Mouse (Mus musculus) forebrain, embryonic 16.5 days (tissue): ENCODE results near the gene Gp5. TPM values are rescaled to one million over a fixed set of nuclear protein-coding genes. Genes with fewer than 3 reads are reported as not detected.
A peak's percentile ranks its signal among the peaks of the same experiment; 100 is the strongest.
"Not testable (repeated sequence)": the region's sequence is repeated elsewhere in the genome, so short reads cannot be mapped to it uniquely, and the experiment has no call there.

ENCODE experiments used
- ATAC-seq: fragments of 200-750 bp; cut with Nextera tagmentation; 2 replicates; pipeline ENCODE4 v1.8.0; 2017; ENCODE audit warnings: mild to moderate bottlenecking, moderate library complexity
- H3K27ac ChIP-seq: fragments of 300-500 bp; sonication (generic); 2 replicates; pipeline ENCODE4 v1.5.1; 2014; ENCODE audit warnings: low read length, control low read depth
- H3K27me3 ChIP-seq: fragments of 300-500 bp; sonication (generic); replicated peaks from 2 replicates; pipeline ENCODE4 v1.6.1; 2014; ENCODE audit warnings: low read length; ENCODE audit not compliant: control insufficient read depth, insufficient read depth
- H3K36me3 ChIP-seq: fragments of 300-500 bp; sonication (generic); 2 replicates; pipeline ENCODE4 v1.6.1; 2014; ENCODE audit not compliant: control insufficient read depth, insufficient read depth
- H3K4me1 ChIP-seq: fragments of 300-500 bp; sonication (generic); replicated peaks from 2 replicates; pipeline ENCODE4 v1.6.1; 2014; ENCODE audit warnings: low read length; ENCODE audit not compliant: control insufficient read depth, insufficient read depth
- H3K4me2 ChIP-seq: fragments of 300-500 bp; sonication (generic); 2 replicates; pipeline ENCODE4 v1.6.1; 2014; ENCODE audit warnings: mild to moderate bottlenecking, low read length, control low read depth
- H3K4me3 ChIP-seq: fragments of 300-500 bp; sonication (generic); replicated peaks from 2 replicates; pipeline ENCODE4 v1.5.1; 2014; ENCODE audit warnings: mild to moderate bottlenecking, low read length, control low read depth
- H3K9ac ChIP-seq: fragments of 300-500 bp; sonication (generic); replicated peaks from 2 replicates; pipeline ENCODE4 v1.6.1; 2014; ENCODE audit warnings: low read depth, low read length, control low read depth
- H3K9me3 ChIP-seq: fragments of 300-500 bp; sonication (generic); 2 replicates; pipeline ENCODE4 v1.6.1; 2016; ENCODE audit warnings: low read length; ENCODE audit not compliant: control insufficient read depth
- WGBS: fragments of 180-500 bp; shearing (Covaris S2); extraction: QIAGEN DNeasy Blood & Tissue Kit; methylation state at CpG from one replicate; pipeline ENCODE4 v1.1.7; 2014; 5-methylcytosine and 5-hydroxymethylcytosine counted together
- polyA plus RNA-seq: library from polyadenylated mRNA; unstranded; fragments of >200 nt; fragmentation: Nextera tagmentation; extraction: Ambion mirVana; gene quantifications from 2 replicates; pipeline ENCODE4 v1.2.1, GENCODE M21; 2015

The Gp5 gene
- polyA plus RNA-seq = 0.21 and 0.28 TPM in 2 replicates

DNA sequence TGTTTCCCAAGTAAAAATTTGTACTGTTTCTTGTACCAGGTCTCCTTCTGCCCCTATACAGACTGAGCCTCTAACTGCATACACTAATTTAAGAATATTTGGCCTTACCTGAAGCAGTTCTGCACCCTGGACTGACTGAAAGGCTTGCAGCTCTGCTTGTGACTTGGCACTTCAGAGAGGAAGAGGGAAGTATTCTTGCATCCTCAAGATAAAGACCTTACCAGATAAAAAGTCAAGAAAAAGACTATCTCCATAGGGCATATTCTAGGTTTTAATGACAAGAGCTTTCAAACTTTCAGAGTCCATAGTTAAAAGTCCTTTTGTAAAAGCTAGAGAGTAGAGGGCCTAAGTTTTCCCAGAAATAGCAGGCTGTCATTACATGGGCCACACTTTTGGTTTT, at the start of gene Gp5:
Gene Gp5 (minus strand): TSS at position 133 of the 400 bp plus-strand sequence.
- Histone ChIP-seq H3K4me3 (peak within 1 kb of the TSS; percentile 72), H3K9ac (peak within 1 kb of the TSS; percentile 41), H3K36me3 (no peaks in the 10 kb centered on the region), H3K4me1 (peaks cover 18% of the 10 kb centered on the region), H3K9me3 (no peaks in the 10 kb centered on the region), H3K27me3 (peaks cover 38% of the 10 kb centered on the region), H3K4me2 (peak within 1 kb of the TSS; percentile 98), H3K27ac (no peak within 1 kb of the TSS)
- no peak for ATAC-seq

DNA sequence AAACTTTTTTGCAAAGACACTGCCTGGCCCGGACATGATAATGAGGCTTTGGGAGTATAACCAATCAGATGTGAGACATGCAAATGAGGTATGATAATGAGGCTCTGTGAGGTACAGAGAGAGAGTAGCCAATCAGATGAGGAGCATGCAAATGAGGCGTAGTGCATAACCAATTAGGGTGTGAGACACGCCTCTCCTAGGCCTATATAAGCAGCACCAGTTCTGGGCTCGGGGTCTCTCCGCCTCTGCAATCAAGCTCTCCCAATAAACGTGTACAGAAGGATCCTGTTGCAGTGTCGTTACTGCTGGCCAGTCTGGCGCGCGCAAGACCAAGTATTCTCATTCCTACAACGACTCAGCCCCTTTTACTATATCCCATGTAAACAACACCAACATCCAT, 42.9 kb upstream of the Gp5 start:
- H3K9ac ChIP-seq, H3K36me3 ChIP-seq, H3K27ac ChIP-seq, H3K4me1 ChIP-seq, H3K27me3 ChIP-seq, H3K4me3 ChIP-seq, ATAC-seq, H3K4me2 ChIP-seq, H3K9me3 ChIP-seq: not testable (repeated sequence)
- 96% methylated on average over 11 of the region's 11 CpGs for WGBS

DNA sequence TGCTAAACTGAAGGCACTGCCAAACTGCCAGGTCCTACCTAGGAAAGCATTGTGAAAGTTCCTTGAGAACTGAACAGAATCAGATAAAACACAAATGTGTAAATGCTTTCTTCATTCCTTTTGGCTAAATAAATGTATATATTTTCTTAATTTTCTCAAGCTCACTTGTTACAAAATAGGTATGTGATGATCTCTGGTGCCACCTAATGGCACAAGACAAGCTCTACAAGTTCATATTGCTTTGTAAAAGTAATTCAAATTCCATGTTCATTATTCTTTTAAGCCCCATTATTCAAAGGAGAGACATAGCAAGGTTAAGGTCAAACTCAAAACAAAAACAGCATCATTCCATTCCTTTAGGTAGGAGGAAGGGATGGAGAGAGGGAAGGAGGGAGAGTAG, 3.7 kb upstream of the Gp5 start:
- Histone ChIP-seq H3K9ac (no peak overlapping the region), H3K9me3 (no peaks in the 10 kb centered on the region), H3K27ac (no peak overlapping the region), H3K4me3 (no peak overlapping the region), H3K36me3 (no peaks in the 10 kb centered on the region), H3K4me2 (no peak overlapping the region), H3K4me1 (peaks cover 5% of the 10 kb centered on the region), H3K27me3 (peaks cover 18% of the 10 kb centered on the region)
- no peak for ATAC-seq

DNA sequence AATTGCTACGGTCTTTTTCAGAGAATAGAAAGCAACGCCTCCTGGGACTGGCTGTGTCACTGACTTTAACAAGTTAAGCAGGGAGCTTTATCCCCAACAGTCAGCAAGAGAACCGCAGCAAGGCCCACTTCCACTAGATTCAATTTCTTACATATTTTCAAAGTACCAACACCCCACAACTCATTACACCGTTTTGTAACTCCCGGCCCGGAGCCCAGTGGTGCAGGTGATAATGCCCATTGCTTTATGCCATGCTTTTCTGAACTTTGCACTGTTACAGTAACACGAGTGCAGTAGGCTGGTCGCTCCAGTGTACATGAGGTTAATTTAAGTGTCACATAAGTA, 436 bp downstream of the Gp5 start:
- H3K9ac ChIP-seq = no peak overlapping the region
- WGBS = 56% methylated on average over 8 of the region's 8 CpGs
- no peak overlapping the region for H3K4me2 ChIP-seq
- H3K27me3 ChIP-seq = peaks cover 38% of the 10 kb centered on the region
- no peaks in the 10 kb centered on the region for H3K9me3 ChIP-seq
- H3K27ac ChIP-seq = no peak overlapping the region
- no peak for ATAC-seq
- H3K36me3 ChIP-seq = no peaks in the 10 kb centered on the region
- no peak overlapping the region for H3K4me3 ChIP-seq
- peaks cover 18% of the 10 kb centered on the region for H3K4me1 ChIP-seq

DNA sequence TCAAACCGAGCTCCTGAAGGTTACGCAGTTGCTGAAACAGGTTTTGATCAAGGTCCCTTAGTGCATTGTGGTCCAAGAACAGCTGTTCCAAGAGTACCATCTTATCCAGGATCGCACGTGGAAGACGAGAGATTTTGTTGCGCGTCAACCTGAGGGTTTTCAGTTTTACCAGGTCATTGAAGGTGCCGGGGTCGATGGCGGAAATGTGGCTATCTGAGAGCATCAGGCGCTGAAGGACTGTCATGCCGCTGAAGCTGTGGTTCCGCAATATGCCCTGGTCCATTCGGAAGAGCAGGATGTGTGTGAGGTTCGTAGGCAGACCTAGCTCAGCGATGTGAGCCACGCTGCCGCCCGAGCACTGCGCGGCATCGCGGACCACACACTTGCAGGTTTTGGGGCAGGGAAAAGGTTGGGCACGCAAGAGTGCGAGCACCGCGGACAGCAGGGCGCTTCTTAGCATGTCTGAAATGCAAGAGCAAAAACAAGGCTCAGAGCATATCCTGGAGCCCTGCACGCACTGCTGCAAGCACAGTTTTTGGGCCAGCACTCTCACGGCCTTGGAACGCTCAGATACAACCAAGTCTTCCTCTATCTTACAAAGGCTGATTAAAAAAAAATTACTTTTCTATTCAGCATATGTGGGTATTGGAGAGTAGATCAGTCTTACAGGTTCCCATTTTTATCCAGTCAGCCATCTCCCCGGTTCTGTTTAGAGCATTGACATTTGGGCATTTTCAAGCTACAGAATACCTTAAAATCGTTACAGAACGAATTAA, 996 bp downstream of the Gp5 start:
- peaks cover 38% of the 10 kb centered on the region for H3K27me3 ChIP-seq
- no peak for ATAC-seq

DNA sequence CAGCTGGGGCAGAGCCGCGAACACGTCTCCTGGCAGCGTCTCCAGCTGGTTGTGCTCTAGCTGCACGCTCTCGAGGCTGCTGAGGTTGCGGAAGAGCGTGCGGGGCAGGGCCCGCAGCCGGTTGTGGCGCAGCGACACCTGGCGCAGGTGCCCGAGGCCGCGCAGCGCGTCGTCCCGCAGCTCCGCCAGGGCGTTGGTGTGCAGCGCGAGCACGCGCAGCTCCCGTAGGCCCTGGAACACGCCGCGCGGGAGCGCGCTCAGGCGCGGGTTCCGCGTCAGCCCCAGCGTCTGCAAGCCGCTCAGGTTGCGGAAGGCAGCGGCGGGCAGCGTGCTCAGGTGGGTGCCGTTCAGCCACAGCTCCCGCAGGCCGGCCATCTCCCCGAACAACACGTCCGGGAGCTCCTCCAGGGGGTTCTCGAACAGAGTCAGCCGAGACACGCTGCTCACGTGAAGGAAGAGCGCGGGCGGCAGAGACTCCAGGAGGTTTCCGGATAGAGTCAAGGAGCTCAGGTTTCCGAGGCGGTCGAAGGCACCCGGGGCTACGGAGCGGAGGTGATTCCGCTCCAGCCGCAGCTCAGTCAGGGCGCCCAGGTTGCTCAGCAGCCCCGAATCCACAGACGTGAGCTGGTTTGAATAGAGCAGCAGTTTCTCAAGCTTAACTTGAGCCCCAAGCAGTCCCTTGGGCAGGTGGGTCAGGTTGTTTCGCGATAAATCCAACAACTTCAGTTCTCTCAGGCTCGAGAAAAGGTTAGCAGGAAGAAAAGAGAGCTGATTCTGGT, 1.8 kb downstream of the Gp5 start:
- no peaks in the 10 kb centered on the region for H3K9me3 ChIP-seq
- H3K36me3 ChIP-seq = no peaks in the 10 kb centered on the region
- H3K4me2 ChIP-seq = peak overlapping the region; percentile 98
- ATAC-seq = peak; percentile 80
- peaks cover 38% of the 10 kb centered on the region for H3K27me3 ChIP-seq
- peak overlapping the region; percentile 72 for H3K4me3 ChIP-seq
- H3K4me1 ChIP-seq = peaks cover 18% of the 10 kb centered on the region
- peak overlapping the region; percentile 71 for H3K9ac ChIP-seq
- WGBS = under 1% methylated on average over 72 of the region's 72 CpGs
- no peak overlapping the region for H3K27ac ChIP-seq

More for the DNA sequence above, 996 bp downstream of the Gp5 start:
- H3K9me3 ChIP-seq = no peaks in the 10 kb centered on the region
- H3K9ac ChIP-seq = peak overlapping the region; percentile 71
- H3K27ac ChIP-seq = no peak overlapping the region
- WGBS = 4% methylated on average over 34 of the region's 34 CpGs
- H3K4me2 ChIP-seq = peak overlapping the region; percentile 98
- H3K36me3 ChIP-seq = no peaks in the 10 kb centered on the region
- H3K4me3 ChIP-seq = peak overlapping the region; percentile 72
- H3K4me1 ChIP-seq = peaks cover 18% of the 10 kb centered on the region

DNA sequence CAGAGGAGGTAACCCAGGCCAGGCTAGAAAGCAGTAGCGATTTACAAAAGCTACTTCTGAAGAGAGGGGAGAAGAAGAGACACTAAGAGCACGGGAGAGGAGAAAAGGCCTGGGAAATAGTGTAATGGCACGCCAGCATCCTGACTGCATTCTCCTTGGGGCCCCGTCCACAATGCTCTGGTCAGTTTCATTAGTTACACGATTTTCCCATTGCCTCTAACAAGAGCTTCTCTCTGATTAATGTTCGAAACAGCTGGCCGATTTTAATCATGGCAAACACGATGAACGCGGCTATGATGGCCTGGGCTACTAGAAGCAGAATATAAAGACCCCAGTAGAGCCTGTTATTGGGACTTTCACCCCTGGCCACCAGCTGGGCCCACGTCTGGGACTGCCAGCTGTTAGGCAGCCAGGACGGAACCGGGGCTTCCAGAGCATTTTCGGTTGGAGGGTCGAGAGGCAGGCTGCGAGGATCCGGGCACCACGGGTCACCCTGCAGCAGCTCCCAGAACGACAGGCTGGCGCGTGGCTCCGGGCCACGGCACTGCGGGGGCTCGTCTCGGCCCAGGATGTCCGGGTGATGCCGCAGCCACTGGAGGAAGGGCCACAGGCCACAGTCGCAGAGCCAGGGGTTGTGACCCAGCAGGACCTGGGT, 2.5 kb downstream of the Gp5 start:
- H3K36me3 ChIP-seq = no peaks in the 10 kb centered on the region
- peaks cover 18% of the 10 kb centered on the region for H3K4me1 ChIP-seq
- 15% methylated on average over 29 of the region's 29 CpGs for WGBS
- ATAC-seq = peak; percentile 39
- no peak overlapping the region for H3K27ac ChIP-seq
- H3K27me3 ChIP-seq = peaks cover 38% of the 10 kb centered on the region
- H3K9ac ChIP-seq = peak overlapping the region; percentile 71
- peak overlapping the region; percentile 98 for H3K4me2 ChIP-seq
- no peaks in the 10 kb centered on the region for H3K9me3 ChIP-seq
- H3K4me3 ChIP-seq = peak overlapping the region; percentile 72

DNA sequence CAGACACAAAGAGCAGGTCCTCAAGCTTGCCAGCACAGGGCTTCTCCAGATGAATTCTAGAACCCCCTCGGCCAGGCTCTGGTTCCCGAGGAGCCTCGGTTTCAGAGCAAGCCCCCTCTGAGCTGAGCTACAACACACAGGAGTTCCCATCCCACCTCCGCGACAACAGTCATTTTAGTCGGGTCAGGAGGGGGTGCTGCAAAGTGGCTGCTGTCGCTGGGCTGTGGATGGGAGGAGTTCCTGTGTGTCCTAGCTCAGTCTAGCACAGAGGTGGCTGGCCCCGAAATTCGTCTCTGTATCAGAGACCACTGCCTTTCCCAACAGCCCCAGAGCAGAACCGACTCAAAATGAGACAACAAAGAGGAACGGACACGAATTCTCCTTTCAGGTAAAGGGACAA, 3.3 kb downstream of the Gp5 start:
- H3K4me1 ChIP-seq = peaks cover 18% of the 10 kb centered on the region
- ATAC-seq = no peak
- no peak overlapping the region for H3K4me2 ChIP-seq
- H3K9ac ChIP-seq = no peak overlapping the region
- H3K27ac ChIP-seq = no peak overlapping the region
- 52% methylated on average over 12 of the region's 12 CpGs for WGBS
- no peaks in the 10 kb centered on the region for H3K36me3 ChIP-seq
- H3K27me3 ChIP-seq = peaks cover 38% of the 10 kb centered on the region
- no peak overlapping the region for H3K4me3 ChIP-seq
- H3K9me3 ChIP-seq = no peaks in the 10 kb centered on the region

DNA sequence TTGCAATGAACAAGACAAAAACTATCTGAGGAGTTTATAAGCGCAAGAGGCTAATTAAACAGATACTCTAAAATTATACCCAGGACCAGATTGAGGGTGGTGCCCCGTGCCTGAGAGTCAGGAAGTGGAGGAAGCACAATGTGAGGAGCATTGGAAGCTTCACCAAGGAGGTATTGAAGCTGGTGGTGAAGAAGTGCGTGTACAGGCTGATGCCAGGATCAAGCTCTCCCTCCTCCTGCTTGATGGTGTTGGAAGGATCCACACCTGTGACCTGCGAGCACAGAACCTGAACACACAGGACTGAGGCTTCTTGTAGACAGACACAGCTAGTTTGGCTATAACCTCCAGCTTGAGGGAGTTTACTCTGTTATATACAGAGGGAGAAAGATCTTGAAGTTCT, 4.5 kb downstream of the Gp5 start:
- H3K36me3 ChIP-seq = no peaks in the 10 kb centered on the region
- WGBS = 97% methylated on average over 4 of the region's 4 CpGs
- H3K4me1 ChIP-seq = peaks cover 18% of the 10 kb centered on the region
- no peak overlapping the region for H3K4me2 ChIP-seq
- H3K9me3 ChIP-seq = no peaks in the 10 kb centered on the region
- H3K27me3 ChIP-seq = peaks cover 34% of the 10 kb centered on the region
- no peak overlapping the region for H3K27ac ChIP-seq
- no peak for ATAC-seq
- H3K9ac ChIP-seq = no peak overlapping the region
- no peak overlapping the region for H3K4me3 ChIP-seq
